Mouse (Mus musculus): ENCODE measurements around the gene Gm6217. TPM values are rescaled to one million over a fixed set of nuclear protein-coding genes. Genes with fewer than 3 reads are reported as not detected.
"Not testable (repeated sequence)": the region's sequence is repeated elsewhere in the genome, so short reads cannot be mapped to it uniquely, and the experiment has no call there.

The Gm6217 gene
- total and polyA plus RNA-seq, 2 experiments from 2014 or later: not detected

DNA sequence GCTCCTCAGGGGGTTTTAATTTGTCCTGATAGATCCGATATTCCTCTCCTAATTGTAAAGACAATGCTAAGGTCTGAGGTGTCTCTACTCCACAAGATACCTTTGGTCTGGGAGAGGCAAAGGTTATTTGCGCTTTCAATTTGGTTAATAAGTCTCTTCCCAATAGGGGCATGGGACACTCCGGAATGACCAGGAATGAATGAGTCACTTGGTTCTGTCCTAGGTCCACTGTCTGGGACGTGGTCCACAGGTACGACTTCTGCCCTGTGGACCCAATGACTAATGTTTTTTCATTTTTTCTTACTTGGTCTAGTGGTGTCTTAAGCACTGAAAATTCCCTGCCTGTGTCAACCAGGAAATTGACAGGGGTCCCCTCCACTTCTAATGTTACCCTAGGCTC lies 7.5 kb upstream of the Gm6217 start:
- Histone ChIP-seq H3K4me1 (ENCODE audit: control insufficient read depth, insufficient read depth) (no peaks in the 10 kb centered on the region), H3K9me3 (replicated peaks; ENCODE audit: control insufficient read depth, low read length) (0 out of 2 replicates have a peak, but pooled peaks cover 9% of the 10 kb centered on the region), H3K4me2 (ENCODE audit: low read depth, low read length) (no peak overlapping the region), H3K36me3 (replicated peaks; ENCODE audit: control insufficient read depth, insufficient read depth, low read length) (no peaks in the 10 kb centered on the region), H3K27ac (ENCODE audit: low read depth) (no peak overlapping the region), H3K27me3 (ENCODE audit: control insufficient read depth, insufficient read depth, low read length) (no peaks in the 10 kb centered on the region), H3K9ac (replicated peaks; ENCODE audit: low read depth, low read length) (no peak overlapping the region), H3K4me3 (ENCODE audit: low read depth, low read length) (no peak overlapping the region)
- DNase-seq (ENCODE audit: low spot score): no peak
- no peak for ATAC-seq (ENCODE audit: insufficient read depth, low read depth)
- WGBS: 92% methylated on average over 5 of the region's 5 CpGs
- TF ChIP-seq CTCF (IDR thresholded peaks at IDR 0.05; ENCODE audit: low read depth): no peak
- TF ChIP-seq EP300 (IDR thresholded peaks at IDR 0.05; ENCODE audit: low read depth): no peak

DNA sequence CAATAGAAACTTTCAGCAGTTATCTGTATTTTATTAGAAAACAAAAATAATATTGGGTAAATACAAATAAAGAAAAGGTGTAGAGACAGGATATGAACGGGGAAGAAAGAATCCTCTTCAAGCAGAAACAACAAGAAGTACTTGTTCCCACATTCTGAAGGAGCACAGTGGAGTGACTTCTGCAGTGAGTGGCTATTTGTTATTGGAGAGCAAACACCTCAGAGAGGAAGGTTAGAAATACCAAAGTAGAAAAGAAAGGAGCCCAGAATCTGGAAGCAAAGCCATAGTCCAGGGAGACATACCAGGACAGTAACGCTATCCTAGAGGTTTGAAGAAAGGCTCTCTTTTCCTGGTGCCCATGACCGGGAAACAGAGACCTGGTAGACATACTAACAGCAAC lies 641 bp downstream of the Gm6217 start:
- H3K27ac ChIP-seq (ENCODE audit: low read depth); H3K4me2 ChIP-seq (ENCODE audit: low read depth, low read length); H3K27me3 ChIP-seq (ENCODE audit: control insufficient read depth, insufficient read depth, low read length); H3K36me3 ChIP-seq (replicated peaks; ENCODE audit: control insufficient read depth, insufficient read depth, low read length); H3K4me1 ChIP-seq (ENCODE audit: control insufficient read depth, insufficient read depth); ATAC-seq (ENCODE audit: insufficient read depth, low read depth); H3K4me3 ChIP-seq (ENCODE audit: low read depth, low read length); H3K9ac ChIP-seq (replicated peaks; ENCODE audit: low read depth, low read length); DNase-seq (ENCODE audit: low spot score); H3K9me3 ChIP-seq (replicated peaks; ENCODE audit: control insufficient read depth, low read length): not testable (repeated sequence)
- WGBS: 83% methylated on average over 1 of the region's 3 CpGs

DNA sequence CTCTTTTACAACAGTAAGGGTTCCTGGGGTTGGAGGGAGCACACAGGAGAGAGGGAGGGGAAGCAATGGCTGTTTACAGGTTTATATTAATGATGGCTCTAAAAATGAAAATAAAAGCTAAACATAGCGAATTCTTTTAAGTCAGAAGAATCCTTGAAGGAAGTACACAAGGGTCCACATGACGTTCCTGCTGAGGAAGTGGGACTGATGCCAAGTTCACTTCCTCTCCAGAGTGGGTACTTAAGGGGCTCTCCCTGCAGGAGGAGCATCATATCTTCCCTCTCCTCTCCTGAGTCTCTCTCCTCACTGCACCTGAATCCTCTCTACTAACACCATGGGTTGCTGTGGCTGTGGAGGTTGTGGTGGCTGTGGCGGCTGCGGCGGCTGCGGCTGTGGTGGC lies 6.5 kb downstream of the Gm6217 start, which contains the start of gene A030014E15Rik:
Gene A030014E15Rik (plus strand): TSS at position 268 of the 400 bp plus-strand sequence.
- no peak for DNase-seq (ENCODE audit: low spot score)
- H3K36me3 ChIP-seq (replicated peaks; ENCODE audit: control insufficient read depth, insufficient read depth, low read length): no peaks in the 10 kb centered on the region
- TF ChIP-seq CTCF (IDR thresholded peaks at IDR 0.05; ENCODE audit: low read depth): no peak
- no peak for TF ChIP-seq EP300 (IDR thresholded peaks at IDR 0.05; ENCODE audit: low read depth)
- no peak within 1 kb of the TSS for H3K4me2 ChIP-seq (ENCODE audit: low read depth, low read length)
- no peak for ATAC-seq (ENCODE audit: insufficient read depth, low read depth)
- no peak within 1 kb of the TSS for H3K9ac ChIP-seq (replicated peaks; ENCODE audit: low read depth, low read length)
- no peak within 1 kb of the TSS for H3K27ac ChIP-seq (ENCODE audit: low read depth)
- H3K27me3 ChIP-seq (ENCODE audit: control insufficient read depth, insufficient read depth, low read length): no peaks in the 10 kb centered on the region
- WGBS: 76% methylated on average over 6 of the region's 6 CpGs
- H3K4me3 ChIP-seq (ENCODE audit: low read depth, low read length): no peak within 1 kb of the TSS
- H3K4me1 ChIP-seq (ENCODE audit: control insufficient read depth, insufficient read depth): no peaks in the 10 kb centered on the region
- no peaks in the 10 kb centered on the region for H3K9me3 ChIP-seq (replicated peaks; ENCODE audit: control insufficient read depth, low read length)

DNA sequence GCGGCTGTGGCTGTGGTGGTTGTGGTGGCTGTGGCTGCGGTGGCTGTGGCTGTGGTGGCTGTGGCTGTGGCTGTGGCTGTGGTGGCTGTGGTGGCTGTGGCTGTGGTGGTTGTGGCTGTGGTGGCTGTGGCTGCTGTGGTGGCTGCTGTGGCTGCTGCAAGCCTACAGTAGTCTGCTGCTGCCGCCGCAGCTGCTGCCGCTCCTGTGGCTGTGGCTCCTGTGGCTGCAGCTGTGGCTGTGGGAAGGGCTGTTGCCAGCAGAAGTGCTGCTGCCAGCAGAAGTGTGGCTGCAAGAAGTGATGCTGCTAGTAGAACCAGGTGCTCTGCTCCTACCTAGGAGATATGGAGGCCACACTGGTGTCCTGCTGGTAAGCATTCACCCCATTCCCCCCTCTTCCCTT lies 17.8 kb downstream of the Gm6217 start:
- not testable (repeated sequence) for H3K9ac ChIP-seq (replicated peaks; ENCODE audit: low read depth, low read length); H3K27me3 ChIP-seq (ENCODE audit: control insufficient read depth, insufficient read depth, low read length); H3K4me3 ChIP-seq (ENCODE audit: low read depth, low read length); H3K36me3 ChIP-seq (replicated peaks; ENCODE audit: control insufficient read depth, insufficient read depth, low read length); H3K4me2 ChIP-seq (ENCODE audit: low read depth, low read length); DNase-seq (ENCODE audit: low spot score); H3K4me1 ChIP-seq (ENCODE audit: control insufficient read depth, insufficient read depth); ATAC-seq (ENCODE audit: insufficient read depth, low read depth); H3K9me3 ChIP-seq (replicated peaks; ENCODE audit: control insufficient read depth, low read length); H3K27ac ChIP-seq (ENCODE audit: low read depth)
- WGBS: 93% methylated on average over 5 of the region's 5 CpGs

DNA sequence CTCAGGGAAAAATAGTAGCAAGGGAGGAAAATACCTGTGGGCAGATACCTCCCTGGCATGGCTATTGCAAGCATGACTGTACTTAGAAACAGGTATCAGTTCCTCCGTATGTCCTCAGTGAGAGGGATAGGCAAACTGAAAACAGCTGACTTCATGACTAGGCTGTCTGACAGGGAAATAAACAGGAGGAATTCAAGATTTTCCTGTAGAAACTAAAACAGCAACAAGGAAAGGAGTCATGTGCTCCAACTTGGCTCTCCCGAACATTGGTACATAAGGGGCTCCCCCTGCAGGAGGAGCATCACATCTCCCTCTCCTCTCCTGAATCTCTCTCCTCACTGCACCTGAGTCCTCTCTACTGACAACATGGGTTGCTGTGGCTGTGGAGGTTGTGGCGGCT lies 18.2 kb downstream of the Gm6217 start, which contains the start of gene A030005L19Rik:
Gene A030005L19Rik (plus strand): TSS at position 301 of the 400 bp plus-strand sequence.
- TF ChIP-seq CTCF (IDR thresholded peaks at IDR 0.05; ENCODE audit: low read depth) (no peak), EP300 (IDR thresholded peaks at IDR 0.05; ENCODE audit: low read depth) (no peak)
- no peak within 1 kb of the TSS for H3K9ac ChIP-seq (replicated peaks; ENCODE audit: low read depth, low read length)
- no peaks in the 10 kb centered on the region for H3K9me3 ChIP-seq (replicated peaks; ENCODE audit: control insufficient read depth, low read length)
- H3K27ac ChIP-seq (ENCODE audit: low read depth): no peak within 1 kb of the TSS
- H3K4me3 ChIP-seq (ENCODE audit: low read depth, low read length): no peak within 1 kb of the TSS
- DNase-seq (ENCODE audit: low spot score): no peak
- no peak within 1 kb of the TSS for H3K4me2 ChIP-seq (ENCODE audit: low read depth, low read length)
- no peak for ATAC-seq (ENCODE audit: insufficient read depth, low read depth)
- 80% methylated on average over 3 of the region's 3 CpGs for WGBS
- H3K4me1 ChIP-seq (ENCODE audit: control insufficient read depth, insufficient read depth): no peaks in the 10 kb centered on the region
- no peaks in the 10 kb centered on the region for H3K27me3 ChIP-seq (ENCODE audit: control insufficient read depth, insufficient read depth, low read length)
- H3K36me3 ChIP-seq (replicated peaks; ENCODE audit: control insufficient read depth, insufficient read depth, low read length): no peaks in the 10 kb centered on the region

DNA sequence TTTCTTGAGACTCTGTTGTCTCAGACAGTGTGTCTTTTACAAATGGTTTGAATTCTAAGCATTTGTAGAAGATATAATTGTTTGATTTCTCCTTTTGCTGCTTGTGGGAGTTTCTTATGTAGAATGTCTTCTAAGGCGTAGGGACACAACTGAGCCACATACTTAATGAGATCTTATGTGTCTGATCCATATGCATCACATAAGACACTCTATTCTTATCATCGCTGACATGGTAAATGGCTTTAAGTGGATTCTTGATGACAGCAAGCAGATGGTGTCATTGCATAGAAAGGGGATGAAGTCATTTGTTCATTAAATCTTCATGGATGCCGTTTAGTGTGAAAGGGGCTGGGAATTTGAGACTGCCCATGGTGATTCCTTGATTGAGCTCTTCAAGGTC lies 25.3 kb downstream of the Gm6217 start:
- no peaks in the 10 kb centered on the region for H3K27me3 ChIP-seq (ENCODE audit: control insufficient read depth, insufficient read depth, low read length)
- ATAC-seq (ENCODE audit: insufficient read depth, low read depth) (no peak), DNase-seq (ENCODE audit: low spot score) (no peak)
- no peak overlapping the region for H3K27ac ChIP-seq (ENCODE audit: low read depth)
- H3K9me3 ChIP-seq (replicated peaks; ENCODE audit: control insufficient read depth, low read length): no peaks in the 10 kb centered on the region
- H3K9ac ChIP-seq (replicated peaks; ENCODE audit: low read depth, low read length): no peak overlapping the region
- no peak overlapping the region for H3K4me3 ChIP-seq (ENCODE audit: low read depth, low read length)
- peaks cover 21% of the 10 kb centered on the region for H3K36me3 ChIP-seq (replicated peaks; ENCODE audit: control insufficient read depth, insufficient read depth, low read length)
- 48% methylated on average over 3 of the region's 3 CpGs for WGBS
- TF ChIP-seq EP300 (IDR thresholded peaks at IDR 0.05; ENCODE audit: low read depth): no peak
- TF ChIP-seq CTCF (IDR thresholded peaks at IDR 0.05; ENCODE audit: low read depth): no peak
- H3K4me1 ChIP-seq (ENCODE audit: control insufficient read depth, insufficient read depth): no peaks in the 10 kb centered on the region
- H3K4me2 ChIP-seq (ENCODE audit: low read depth, low read length): no peak overlapping the region

Measured in heart, postnatal 0 days (tissue).